Mouse (Mus musculus): ENCODE data around the gene Ccdc190. TPM values are rescaled to one million over a fixed set of nuclear protein-coding genes. Genes with fewer than 3 reads are reported as not detected.

Gene Ccdc190
- total RNA-seq, 2 experiments from 2014 or later: 0.29 to 0.36 TPM

DNA sequence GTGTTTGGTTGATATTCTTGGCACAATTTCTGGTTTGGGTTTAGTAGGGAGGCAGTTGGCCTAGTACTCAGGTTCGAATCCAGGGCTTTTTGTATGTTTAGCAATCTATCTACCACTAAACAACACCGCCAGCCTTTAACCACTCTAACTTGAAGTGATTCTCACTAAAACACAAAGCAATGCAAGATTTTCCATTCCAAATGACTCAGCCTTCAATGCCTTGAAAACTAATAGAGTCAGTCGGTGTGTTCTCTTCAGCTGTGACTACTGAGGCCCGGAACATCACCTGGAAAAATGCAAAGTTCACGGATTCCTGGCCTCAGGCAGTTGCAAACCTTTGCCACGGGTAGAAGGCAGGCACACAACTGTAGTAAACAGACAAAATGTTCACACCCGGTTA lies 3.2 kb downstream of the Ccdc190 start:
- intact Hi-C loops (cut with DNase I): no loop called here
- DNase-seq: no peak

DNA sequence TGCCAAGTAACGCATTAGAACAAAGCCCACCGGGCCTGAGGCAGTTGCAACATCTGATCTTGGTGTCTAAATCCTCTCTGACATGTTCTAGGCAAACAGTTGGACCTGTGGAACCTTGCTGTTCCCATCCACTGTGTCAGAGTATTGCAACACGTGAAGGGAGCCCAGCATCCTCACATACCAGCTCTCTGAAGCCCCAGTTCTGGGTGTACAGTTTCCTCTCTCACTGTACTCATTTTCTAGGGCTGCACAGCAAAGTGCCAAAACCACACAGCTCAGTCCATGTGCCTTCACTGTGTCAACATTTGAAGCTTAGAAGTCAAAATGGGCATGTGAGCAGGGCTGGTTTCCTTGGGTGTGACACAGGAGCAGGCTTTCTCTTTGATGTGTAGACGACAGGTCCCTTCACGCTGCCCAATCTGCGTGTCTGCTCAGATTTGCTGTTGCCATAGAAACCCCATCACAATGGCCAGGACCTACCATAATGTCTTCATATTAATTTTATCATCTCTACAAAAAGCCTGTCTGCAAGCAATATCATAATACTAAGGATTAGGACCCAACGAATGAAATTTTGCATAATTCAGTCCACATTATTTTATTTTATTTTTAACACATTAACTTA lies 3.8 kb downstream of the Ccdc190 start:
- intact Hi-C loops (cut with DNase I): no loop called here

DNA sequence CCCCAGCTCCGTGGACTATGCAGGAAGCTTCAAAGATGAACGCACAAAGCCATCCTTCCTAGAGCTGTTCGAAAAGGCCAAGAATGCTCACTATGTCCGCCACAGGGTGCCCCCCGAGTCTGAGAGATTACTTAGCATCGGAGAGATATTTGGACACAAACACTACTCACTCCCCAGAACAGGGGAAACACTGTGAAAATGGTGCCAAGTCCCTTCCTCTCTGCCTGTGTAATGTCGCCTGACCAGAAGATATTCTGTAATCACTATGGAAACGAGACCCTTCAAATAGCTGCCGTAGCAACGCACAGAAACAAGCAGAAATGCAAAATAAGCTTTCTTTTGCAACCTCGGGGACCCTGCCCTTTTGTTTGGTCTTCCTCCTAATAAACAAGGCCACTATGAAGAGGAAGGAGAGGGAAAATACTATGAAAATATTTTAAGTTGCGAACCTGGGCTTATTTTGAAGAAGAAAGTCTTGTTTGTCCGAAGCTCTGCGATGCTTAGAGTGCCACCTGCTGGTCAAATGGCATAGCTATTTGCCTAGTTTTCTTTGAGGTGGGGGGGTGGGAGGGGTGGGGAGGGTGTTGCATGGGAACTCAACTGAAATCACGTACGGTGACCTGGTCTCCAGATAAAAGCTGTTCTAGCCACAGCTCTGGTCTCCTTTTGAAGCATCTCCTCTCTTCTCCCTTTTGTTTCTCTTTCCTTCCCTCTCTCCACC lies 5.7 kb downstream of the Ccdc190 start:
- DNase-seq: peak; percentile 54 to 72
- intact Hi-C loops (cut with DNase I): no loop called here

More for the DNA sequence above, 3.8 kb downstream of the Ccdc190 start:
- DNase-seq: no peak

DNA sequence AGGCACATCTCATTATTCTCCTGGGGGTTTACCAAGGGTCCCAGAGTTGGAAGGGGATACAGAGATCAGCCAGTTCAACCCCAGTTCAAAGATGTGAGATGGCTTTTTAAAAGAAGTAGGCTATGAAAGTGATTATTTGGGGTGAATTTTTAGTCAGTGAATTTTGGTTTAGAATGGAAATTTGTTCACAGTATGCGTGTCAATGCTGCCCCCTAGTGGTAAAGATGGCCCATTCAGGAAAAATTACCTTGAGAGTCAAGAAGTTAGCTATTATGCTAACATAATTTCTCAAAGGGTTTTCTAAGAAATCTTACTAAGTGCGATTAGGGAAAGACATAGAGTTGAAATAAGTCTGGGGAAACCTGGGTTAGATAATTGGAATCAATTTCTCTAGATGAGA lies 10.9 kb downstream of the Ccdc190 start:
- intact Hi-C loops (cut with DNase I): loop anchor here (2.0 to 5.0 kb wide), 2 partner anchors 197 to 267 kb away; no protein-coding TSS in a partner anchor
- DNase-seq: peak; percentile 26 to 62

DNA sequence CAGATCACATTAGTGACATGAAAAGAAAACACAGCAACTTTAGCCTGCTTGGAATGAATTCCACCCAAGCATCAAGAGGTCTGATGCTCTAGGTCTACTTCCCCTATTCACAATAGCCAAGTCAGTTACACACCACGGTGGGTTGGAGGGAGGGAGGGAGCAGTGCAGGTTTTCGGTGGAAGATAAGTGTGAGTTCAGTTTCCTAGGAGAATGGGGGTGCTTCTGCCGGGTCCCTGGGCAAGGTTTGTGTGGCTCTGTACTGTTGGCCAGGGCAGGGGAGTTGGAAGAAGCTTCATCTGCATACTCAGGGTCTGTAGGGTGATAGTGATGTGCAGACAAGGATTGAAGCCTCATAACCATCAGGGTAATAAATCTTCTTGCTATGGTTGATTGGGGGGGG lies 17.6 kb downstream of the Ccdc190 start:
- intact Hi-C loops (cut with DNase I): no loop called here
- no peak for DNase-seq

GRCm38 (mm10) chr1:169947654-169948053 lies 19.2 kb downstream of the Ccdc190 start:
- no peak for DNase-seq
- intact Hi-C loops (cut with DNase I): no loop called here

DNA sequence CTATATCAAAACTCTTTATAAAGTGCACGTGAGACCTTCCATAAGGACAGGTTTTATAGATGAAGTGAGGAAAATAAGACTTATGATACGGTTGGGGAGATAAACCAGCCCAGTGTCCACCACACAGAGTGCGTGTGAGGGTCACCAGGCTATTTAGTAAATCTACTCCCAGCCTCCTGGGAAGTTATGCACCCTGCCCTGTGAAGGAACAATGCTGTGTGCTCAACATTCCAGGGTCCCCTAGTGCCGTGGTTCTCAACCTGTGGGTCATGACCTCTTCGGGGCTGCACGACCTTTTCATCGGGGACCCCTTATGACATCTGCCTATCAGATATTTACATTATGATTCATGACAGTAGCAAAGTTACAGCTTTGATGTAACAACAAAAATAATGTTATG lies 19.8 kb downstream of the Ccdc190 start:
- intact Hi-C loops (cut with DNase I): no loop called here
- DNase-seq: no peak

GRCm38 (mm10) chr1:169948866-169949265 lies 20.4 kb downstream of the Ccdc190 start:
- intact Hi-C loops (cut with DNase I): no loop called here

GRCm38 (mm10) chr1:169949981-169950380 lies 21.5 kb downstream of the Ccdc190 start:
- intact Hi-C loops (cut with DNase I): loop anchor here (5.0 kb wide), 1 partner anchor 187 kb away; no protein-coding TSS in a partner anchor
- DNase-seq: no peak

More at GRCm38 (mm10) chr1:169948866-169949265, 20.4 kb downstream of the Ccdc190 start:
- no peak for DNase-seq

DNA sequence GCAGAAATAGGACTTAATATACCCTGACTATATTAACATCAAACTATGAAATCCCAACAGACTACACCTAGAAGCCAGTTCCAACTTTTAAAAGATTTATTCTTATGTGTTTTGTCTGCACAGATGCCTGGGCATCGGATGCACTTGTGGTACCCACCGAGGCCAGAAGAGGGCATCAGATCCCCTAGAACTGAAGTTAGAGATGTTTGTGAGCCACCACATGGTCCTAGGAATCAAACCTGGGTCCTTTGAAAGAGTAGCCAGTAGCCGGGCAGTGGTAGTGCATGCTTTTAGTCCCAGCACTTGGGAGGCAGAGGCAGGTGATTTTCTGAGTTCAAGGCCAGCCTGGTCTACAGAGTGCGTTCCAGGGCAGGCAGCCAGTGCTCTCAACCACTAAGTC lies 22.2 kb downstream of the Ccdc190 start:
- intact Hi-C loops (cut with DNase I): loop anchor here (5.0 kb wide), 1 partner anchor 187 kb away; no protein-coding TSS in a partner anchor
- DNase-seq: peak in 1 of 2 experiments; percentile 16

GRCm38 (mm10) chr1:169951561-169951960 lies 23.1 kb downstream of the Ccdc190 start:
- no peak for DNase-seq

GRCm38 (mm10) chr1:169952636-169953035 lies 24.2 kb downstream of the Ccdc190 start:
- no peak for DNase-seq
- intact Hi-C loops (cut with DNase I): loop anchor here (5.0 kb wide), 1 partner anchor 185 kb away; no protein-coding TSS in a partner anchor

More at GRCm38 (mm10) chr1:169951561-169951960, 23.1 kb downstream of the Ccdc190 start:
- intact Hi-C loops (cut with DNase I): loop anchor here (5.0 kb wide), 1 partner anchor 186 kb away; no protein-coding TSS in a partner anchor

- DNase-seq: no peak
- intact Hi-C loops (cut with DNase I): loop anchor here (5.0 kb wide), 1 partner anchor 184 kb away; no protein-coding TSS in a partner anchor
These were observed 24.7 kb downstream of the Ccdc190 start for GRCm38 (mm10) chr1:169953106-169953505.

- peak; percentile 97 for DNase-seq
- intact Hi-C loops (cut with DNase I): no loop called here
These were observed 40.5 kb downstream of the Ccdc190 start, which contains the start of gene Hsd17b7 for GRCm38 (mm10) chr1:169968792-169969515. Hsd17b7 (minus strand) TSS chr1:169969241.

GRCm38 (mm10) chr1:169969516-169969886 lies 41.1 kb downstream of the Ccdc190 start:
- intact Hi-C loops (cut with DNase I): no loop called here
- DNase-seq: no peak

- intact Hi-C loops (cut with DNase I): loop anchor here (5.0 kb wide), 1 partner anchor 166 kb away; no protein-coding TSS in a partner anchor
- no peak for DNase-seq
These were observed 42.5 kb downstream of the Ccdc190 start for GRCm38 (mm10) chr1:169970936-169971335.

DNA sequence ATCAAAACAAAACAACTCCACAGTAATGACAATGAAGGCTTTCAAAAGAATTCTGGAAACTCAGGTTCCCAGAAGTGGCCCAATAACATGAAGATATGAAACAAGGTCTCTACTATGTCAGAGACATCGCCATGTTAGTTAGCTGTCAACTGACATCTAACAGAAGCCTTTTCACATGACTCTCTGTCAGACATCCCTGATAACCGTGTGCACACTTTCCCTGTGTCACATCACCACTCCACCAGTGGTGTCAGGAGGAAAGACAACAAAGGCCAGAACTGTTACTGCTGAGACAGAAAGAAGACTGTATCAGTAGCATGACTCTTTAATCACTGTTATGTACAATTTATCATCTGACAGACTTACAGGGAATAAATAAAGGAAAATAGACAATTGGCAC lies 43.5 kb downstream of the Ccdc190 start:
- no peak for DNase-seq
- intact Hi-C loops (cut with DNase I): loop anchor here (5.0 kb wide), 1 partner anchor 165 kb away; no protein-coding TSS in a partner anchor

- DNase-seq: no peak
- intact Hi-C loops (cut with DNase I): no loop called here
These were observed 49.2 kb downstream of the Ccdc190 start for GRCm38 (mm10) chr1:169977621-169978020.

All from heart, postnatal 14 days (tissue).